Mouse (Mus musculus) natural killer cell, adult 2 months (primary cell): Measurements from ENCODE around the gene Serpinb9b.
"Not testable (repeated sequence)": the region's sequence is repeated elsewhere in the genome, so short reads cannot be mapped to it uniquely, and the experiment has no call there.

Experiments used
- DNase-seq, 2 experiments: peaks; one replicate each; pipeline ENCODE4 v3.0.0; 2022; ENCODE audit warnings: low spot score in 2 of 2

The Serpinb9b gene

GRCm38 (mm10) chr13:33027244-33027643 lies at the start of gene Serpinb9b:
TSS of gene Serpinb9b (plus strand) at chr13:33027416.
- DNase-seq = peak in 1 of 2 experiments; percentile 34

DNA sequence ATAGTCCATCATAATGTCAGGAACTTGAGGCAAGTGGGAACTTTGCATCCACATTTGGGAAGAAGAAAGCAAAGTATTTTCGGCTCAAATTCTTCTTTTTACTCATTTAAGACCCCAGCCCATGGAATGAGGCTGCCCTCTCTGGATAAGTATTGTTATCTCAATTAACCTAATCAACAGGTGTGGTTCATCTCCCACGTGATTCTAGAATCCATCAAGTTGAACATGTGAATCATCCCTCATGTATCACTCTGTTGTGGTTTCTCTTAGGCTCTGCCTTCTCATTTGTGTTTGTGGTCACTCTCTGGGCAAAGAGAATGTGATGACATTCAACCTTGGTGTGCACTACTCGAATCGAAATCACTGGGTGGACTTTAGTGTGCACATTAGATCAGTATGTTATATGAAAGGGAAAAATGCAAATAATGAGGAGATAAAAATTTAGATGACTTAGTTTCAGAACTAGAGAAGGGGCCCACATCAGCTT lies 44.6 kb upstream of the Serpinb9b start:
- peak in 1 of 2 experiments; percentile 58 for DNase-seq

- DNase-seq = no peak
These were observed 41.0 kb upstream of the Serpinb9b start for GRCm38 (mm10) chr13:32986256-32986655.

DNA sequence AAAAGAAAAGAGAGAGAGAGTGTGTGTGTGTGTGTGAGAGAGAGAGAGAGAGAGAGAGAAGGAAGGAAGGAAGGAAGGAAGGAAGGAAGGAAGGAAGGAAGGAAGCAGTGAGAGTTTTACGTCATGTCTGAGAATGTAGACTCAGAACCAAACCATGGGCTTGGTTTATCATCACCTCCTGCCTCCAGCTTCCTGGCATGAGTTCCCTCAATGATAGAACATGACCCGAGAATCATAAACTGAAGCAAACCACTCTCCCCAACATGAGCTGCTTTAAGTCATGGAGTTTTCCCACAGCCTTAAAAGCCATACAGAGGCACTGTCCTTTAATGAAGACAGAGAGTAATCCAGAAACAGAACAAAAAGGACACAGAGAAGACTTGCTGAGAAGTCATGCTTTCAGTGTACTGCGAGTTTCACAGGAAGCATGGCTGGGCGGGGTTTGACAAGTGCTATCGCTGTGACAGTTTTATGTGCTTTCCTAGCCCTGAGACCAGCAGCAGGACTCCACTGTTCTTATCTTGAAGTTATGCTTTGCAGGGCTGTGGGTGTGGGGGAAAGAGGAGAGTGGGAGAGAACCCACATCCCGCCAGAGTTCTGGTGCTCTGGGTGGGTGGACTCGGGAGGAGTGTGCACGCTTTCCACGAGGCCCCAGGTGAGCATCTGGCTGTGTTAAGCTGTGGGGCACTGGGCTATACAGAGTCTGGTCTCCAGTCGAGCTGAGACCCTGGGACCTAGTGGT lies 33.9 kb upstream of the Serpinb9b start:
- DNase-seq = peak; percentile 76 to 89

- DNase-seq = no peak
These were observed 33.3 kb upstream of the Serpinb9b start for GRCm38 (mm10) chr13:32993894-32994242.

- no peak for DNase-seq
These were observed 32.2 kb upstream of the Serpinb9b start for GRCm38 (mm10) chr13:32995051-32995450.

DNA sequence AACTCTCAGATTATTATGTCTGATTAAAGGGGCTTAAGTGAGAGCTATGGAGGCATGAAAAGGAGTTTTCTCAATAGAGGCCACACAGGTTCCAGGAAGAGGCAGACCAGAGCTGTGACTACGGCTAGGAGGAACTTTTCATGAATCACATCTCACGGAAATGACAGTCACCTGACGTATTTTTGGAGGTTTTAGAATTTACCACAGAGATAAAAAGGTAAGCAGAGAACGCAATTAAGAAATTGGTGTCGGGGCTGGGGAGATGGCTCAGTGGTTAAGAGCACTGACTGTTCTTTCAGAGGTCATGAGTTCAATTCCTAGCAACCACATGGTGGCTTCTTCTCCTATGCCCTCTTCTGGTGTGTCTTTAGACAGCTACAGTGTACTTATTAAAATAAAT lies 25.9 kb upstream of the Serpinb9b start:
- peak; percentile 53 to 78 for DNase-seq

DNA sequence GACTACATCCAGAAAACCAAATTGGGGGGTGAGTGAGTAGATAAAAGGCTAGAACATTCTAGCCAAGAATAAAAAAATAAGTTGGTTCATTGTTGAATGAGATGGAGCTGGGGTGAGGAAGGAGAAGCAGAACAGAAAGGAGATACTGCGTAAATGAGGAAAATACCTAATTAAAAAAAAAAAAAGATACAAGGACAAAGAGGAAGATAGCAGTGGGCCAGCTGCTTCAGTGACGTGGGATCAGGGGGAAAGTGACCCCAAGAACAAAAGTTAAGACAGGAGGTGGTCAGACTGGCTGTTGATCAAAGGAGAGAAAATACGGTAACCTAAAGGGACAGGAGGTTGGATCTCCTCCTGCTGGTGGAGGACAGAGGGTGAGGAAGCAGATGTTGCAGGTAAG lies 24.3 kb upstream of the Serpinb9b start, which contains the start of gene Serpinb9:
Serpinb9 (plus strand) TSS at position 301 of the 400 bp plus-strand sequence.
- no peak for DNase-seq

DNA sequence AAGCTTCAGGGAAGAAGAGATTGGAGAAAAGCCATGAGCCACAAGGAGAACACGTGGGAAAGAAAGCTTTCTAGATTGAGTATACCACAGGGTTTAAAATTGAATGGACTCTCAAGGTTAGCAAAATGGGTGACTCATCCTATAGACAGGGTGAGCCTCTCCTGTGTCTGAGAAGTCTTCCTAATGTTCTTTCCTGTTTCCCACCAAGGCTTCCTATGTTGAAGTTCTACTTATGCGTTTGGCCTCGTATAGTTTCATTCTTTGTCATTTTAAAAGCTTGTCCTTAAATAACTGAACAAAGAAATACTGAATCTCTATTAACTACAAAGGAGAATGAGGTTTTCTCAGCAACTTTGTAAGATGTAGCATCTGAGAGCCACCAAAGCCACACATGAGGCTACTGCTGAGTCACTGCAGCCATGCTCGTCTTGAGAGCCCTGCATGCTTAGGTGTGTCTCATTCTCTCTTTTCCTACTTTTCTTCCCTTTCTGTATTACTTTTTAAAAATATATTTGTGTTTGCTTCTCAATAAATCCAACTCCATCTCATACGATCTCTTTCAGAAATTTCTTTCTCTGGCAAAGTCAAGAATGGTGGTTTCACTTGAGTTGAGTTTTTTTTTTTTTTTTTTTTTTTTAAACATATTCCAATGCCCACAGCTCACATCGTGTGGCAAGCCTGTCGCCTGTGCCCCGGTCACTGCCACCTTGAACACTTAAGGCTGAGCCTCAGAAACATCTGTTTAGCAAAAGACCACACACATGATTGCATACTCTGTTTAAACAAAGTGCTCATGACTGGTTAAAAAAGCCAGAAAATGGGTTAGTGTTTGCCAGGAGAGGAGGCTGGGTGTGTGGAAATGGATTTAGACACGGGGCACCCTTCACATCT lies 23.4 kb upstream of the Serpinb9b start:
- DNase-seq = peak in 1 of 2 experiments; percentile 64

DNA sequence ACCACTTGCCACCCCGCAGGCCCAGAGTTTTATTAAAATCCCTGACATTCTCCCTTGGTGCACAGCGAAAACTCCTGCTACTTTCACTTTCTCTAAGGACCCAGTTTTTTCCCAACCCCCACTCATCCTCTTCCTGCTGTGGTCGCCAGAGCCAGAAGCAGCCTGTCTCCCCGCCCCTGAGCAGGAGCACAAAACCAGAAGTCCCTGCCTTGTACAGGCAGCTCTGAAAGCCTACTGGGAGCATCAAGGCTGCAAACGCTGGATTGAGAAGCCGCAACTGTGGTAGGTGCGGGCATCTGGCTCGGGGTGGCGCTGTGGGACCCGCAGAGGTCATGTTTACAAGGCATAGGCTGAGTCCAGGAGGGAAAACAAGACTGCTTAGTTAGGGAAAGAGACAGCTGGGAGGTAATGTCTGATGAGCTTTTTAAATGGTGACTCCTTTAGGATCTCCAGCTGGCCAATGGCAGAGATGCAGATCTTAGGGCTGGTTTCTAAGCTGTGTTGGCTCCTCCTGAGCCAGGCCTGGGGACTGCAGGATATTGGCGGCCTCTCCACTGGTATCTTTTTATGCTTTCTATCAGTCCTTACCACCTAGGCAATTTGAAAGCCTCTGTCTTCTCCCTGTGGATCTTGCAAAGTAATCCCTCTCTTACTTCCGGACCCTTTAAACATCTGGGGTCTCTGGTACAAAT lies 22.7 kb upstream of the Serpinb9b start:
- peak; percentile 75 to 80 for DNase-seq

GRCm38 (mm10) chr13:33005501-33006075 lies 21.6 kb upstream of the Serpinb9b start:
- DNase-seq = peak in 1 of 2 experiments; percentile 38

DNA sequence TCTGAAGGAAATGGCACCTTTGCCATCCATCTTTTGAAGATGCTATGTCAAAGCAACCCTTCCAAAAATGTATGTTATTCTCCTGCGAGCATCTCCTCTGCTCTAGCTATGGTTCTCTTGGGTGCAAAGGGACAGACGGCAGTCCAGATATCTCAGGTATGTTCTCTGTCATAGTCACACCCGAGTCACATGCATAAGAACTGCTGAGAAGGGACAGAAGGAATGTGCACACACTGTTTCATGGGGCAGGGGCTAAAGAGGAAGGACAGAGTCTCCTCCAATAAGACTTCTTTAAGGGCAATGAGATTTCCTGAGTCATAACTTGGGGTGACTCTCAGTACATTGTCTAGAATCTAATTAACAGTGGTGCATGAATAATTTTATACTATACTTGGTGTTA lies 20.7 kb upstream of the Serpinb9b start:
- DNase-seq = no peak

- no peak for DNase-seq
These were observed 14.8 kb upstream of the Serpinb9b start for GRCm38 (mm10) chr13:33012395-33012794.

- no peak for DNase-seq
These were observed 13.9 kb upstream of the Serpinb9b start for GRCm38 (mm10) chr13:33013271-33013670.

DNA sequence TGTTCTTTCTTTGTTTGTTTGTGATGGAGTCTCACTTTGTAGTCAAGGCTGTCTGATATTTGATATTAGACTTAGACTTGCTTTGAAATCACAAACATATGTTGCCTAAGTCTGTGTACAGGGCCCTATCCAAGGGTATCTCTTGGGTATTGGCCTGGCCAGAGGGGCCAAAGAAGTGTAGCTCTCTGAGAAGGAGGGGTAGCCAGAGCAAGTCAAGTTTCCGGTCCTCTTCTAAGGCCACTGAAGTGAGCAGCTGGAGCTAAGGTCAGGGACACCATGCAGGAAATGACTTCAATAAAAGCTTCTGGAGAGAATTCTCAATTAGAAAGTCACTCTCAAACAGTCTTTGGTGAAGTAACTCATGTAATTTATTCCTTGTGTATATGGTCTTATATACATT lies 4.8 kb upstream of the Serpinb9b start:
- DNase-seq = no peak

- no peak for DNase-seq
These were observed 674 bp upstream of the Serpinb9b start for GRCm38 (mm10) chr13:33026427-33027057.

DNA sequence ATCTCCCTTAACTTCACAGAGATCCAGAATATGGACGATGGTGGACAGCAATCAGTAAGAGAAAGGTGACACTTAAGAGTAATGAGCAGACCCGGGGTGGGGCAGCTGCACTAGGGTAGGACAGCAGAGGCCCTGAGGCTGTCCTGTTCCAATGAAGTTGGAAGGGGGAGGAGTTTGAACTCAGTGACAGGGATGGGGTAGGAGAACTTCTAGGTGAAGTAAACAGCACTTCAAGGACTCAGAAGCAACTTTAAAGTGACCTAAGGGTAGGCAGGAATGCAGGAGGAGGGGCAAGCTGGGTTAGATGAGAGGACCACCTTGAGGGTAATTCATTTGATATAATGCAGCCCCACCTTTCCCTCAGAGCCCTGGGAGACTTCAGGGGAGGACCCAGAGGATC lies 930 bp downstream of the Serpinb9b start:
- DNase-seq = no peak

DNA sequence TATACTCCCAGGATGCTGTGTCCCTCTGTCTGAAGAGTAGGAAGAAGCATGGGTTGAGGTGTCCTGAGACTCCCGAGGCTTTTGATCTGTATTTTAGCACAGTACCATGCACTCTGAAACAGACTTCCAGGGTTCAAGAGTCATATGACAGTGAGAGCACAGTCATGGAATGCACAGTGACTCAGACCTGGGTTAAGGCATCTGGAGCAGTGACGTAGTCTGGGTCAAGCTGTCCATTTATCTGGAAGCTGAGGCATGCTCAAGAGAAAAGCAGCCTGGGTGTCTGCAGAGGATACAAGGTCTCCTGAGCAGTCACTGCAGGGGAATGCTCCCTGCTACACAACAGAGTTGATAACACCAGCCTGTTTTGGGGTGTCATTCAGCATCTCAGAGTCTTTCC lies 1.3 kb downstream of the Serpinb9b start:
- DNase-seq = no peak

DNA sequence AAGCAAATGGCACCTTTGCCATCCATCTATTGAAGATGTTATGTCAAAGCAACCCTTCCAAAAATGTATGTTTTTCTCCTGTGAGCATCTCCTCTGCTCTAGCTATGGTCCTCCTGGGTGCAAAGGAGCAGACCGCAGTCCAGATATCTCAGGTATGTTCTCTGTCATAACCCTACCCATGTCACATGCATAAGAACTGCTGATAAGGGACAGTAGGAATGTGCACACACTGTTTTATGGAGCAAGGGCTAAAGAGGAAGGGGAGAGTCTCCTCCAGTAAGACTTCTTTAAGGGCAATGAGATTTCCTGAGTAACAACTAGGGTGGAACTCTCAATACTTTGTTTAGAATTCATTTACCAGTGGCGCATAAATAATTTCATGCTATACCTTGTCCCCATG lies 2.3 kb downstream of the Serpinb9b start:
- DNase-seq = not testable (repeated sequence)

DNA sequence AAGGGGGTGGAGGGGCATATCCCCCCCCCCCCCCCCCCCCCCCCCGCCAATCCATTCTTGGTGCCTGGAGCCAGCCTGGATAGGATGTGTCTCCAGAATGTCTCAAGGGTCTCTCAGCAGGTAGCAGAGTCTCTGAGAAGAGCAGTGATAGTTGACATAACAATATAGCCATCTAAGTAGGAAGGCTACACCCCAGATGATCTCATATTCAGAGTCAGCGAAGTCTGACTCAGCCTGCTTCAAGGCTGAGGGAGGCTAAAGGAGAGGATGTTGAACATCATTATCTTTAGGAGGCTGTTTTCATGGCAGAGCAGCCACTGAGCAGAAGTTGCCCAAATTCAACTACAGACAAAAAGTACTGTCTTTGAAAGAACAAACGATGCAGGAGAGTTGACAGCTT lies 3.1 kb downstream of the Serpinb9b start:
- DNase-seq = no peak

DNA sequence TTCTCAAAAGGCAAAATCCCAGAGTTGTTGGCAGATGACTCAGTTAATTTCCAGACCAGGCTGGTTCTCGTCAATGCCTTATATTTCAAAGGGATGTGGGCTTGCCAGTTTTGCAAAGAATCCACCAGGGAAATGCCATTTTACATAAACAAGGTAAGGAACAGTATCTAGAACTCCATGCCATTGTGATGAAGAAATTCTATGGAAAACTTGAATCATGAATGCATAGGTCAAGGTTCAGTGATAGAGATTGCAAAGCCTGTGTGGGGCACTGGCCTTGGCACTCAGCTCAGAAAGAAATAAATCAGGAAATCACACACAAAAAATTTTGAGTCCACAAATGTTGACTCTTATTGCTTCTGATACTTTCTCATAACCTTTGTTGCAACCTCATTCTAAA lies 8.3 kb downstream of the Serpinb9b start:
- no peak for DNase-seq
